Mouse (Mus musculus) lung, adult 10 weeks (tissue): ENCODE data around the gene Cftr. TPM values are rescaled to one million over a fixed set of nuclear protein-coding genes. Genes with fewer than 3 reads are reported as not detected.

ENCODE experiments used
- polyA plus RNA-seq: library from polyadenylated mRNA; stranded (reverse); fragments of 350-450 nt; fragmentation: Illumina TruSeq; extraction: RNeasy Lipid Tissue Mini Kit (QIAGEN cat#74804); gene quantifications from one replicate; pipeline ENCODE4 v1.2.3, GENCODE M21; 2014; ENCODE audit warnings: low read depth, low replicate concordance; ENCODE audit not compliant: insufficient read depth

Gene Cftr
- polyA plus RNA-seq = 2.7 TPM

DNA sequence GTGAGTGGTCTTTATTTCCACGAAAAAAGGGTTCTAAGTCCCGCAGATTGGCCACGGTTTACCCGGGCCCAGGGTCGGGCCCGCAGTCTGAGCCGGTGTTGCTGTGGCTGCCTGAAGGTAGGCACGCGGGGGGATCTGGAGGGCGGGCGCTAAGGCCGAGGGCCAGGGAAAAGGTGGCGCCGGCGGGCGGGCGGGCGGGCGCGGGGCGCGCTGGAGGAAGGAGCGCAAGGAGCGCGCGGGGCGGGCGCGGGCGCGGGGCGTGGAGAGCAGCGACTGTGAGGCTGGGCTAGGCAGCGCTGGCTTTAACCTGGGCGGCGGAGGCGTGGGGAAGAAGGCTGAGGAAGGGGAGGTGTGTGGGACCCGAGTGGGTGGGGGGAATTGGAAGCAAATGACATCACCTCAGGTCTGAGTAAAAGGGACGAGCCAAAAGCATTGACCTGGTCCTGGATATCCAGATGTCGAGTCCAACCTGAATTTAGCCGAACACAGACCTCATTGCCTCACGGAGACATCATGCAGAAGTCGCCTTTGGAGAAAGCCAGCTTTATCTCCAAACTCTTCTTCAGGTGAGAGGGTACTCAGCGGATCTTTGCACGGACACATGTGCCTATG is at the start of gene Cftr:
TSS of gene Cftr (plus strand) at position 377 of the 612 bp plus-strand sequence.

Other genes with a start within 250 kb of the Cftr start
- gene Wnt2, start 140.1 kb upstream of the Cftr start, polyA plus RNA-seq = 16.9 TPM
- not detected for gene Asz1, start 61.6 kb upstream of the Cftr start, polyA plus RNA-seq